Mouse (Mus musculus): ENCODE measurements around the gene Gm10799.
"Not testable (repeated sequence)": the region's sequence is repeated elsewhere in the genome, so short reads cannot be mapped to it uniquely, and the experiment has no call there.

DNA sequence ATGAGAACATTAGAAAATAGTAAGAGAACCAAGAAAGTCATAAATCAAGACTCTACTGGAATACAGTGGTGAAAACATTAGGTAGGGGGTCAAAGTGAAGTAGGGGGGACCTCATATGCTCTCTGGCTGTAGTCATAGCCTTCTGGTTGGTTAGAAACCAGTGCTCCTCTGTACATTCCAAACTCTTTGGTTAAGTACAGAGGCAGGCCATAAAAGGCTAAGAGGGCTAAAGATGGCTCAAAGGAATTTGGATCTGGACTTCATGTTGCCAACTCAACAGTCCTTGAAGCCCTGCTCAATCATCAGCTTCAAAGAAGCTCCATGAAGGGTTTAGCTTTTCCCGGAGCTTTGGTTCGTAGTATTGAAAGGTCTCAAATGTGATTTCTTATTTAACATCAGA lies 40.7 kb upstream of the Gm10799 start:
- not testable (repeated sequence) for TF ChIP-seq POLR2AphosphoS2 (IDR thresholded peaks at IDR 0.05; ENCODE audit: insufficient read length, low read depth); USF1 (IDR thresholded peaks at IDR 0.05; ENCODE audit: low read depth); MAX (IDR thresholded peaks at IDR 0.05; ENCODE audit: low read depth); MYOD1 (IDR thresholded peaks at IDR 0.05; ENCODE audit: control insufficient read depth in 1 of 3, insufficient read length in 2 of 3, low read depth in 2 of 3); POLR2A (IDR thresholded peaks at IDR 0.05; ENCODE audit: insufficient read length, low read depth); E2F4 (IDR thresholded peaks at IDR 0.05; ENCODE audit: insufficient read depth); TCF12 (IDR thresholded peaks at IDR 0.05; ENCODE audit: insufficient read depth, poor library complexity, severe bottlenecking); CEBPB (IDR thresholded peaks at IDR 0.05; ENCODE audit: insufficient read depth, poor library complexity, severe bottlenecking); SRF (IDR thresholded peaks at IDR 0.05; ENCODE audit: control insufficient read depth, insufficient read length, low read depth); REST (IDR thresholded peaks at IDR 0.05; ENCODE audit: insufficient read depth, insufficient read length); MYOG (IDR thresholded peaks at IDR 0.05; ENCODE audit: control insufficient read depth in 1 of 3, insufficient read depth in 1 of 3, insufficient read length in 2 of 3, low read depth in 2 of 3); TCF3 (IDR thresholded peaks at IDR 0.05; ENCODE audit: insufficient read length, low read depth)
